Mouse (Mus musculus) lung, postnatal 10 days (tissue): Measurements from ENCODE around the gene Rps6ka3.

Source experiments
- DNase-seq: peaks from one replicate; pipeline ENCODE4 v3.0.0; 2021

Rps6ka3 gene

GRCm38 (mm10) chrX:159210007-159210406, at the start of gene Rps6ka3:
TSS of gene Rps6ka3 (plus strand) at chrX:159210307.
- no peak for DNase-seq

- no peak for DNase-seq
These were observed 40.9 kb upstream of the Rps6ka3 start for GRCm38 (mm10) chrX:159169200-159169599.

- no peak for DNase-seq
These were observed 38.5 kb upstream of the Rps6ka3 start for GRCm38 (mm10) chrX:159171579-159171978.

GRCm38 (mm10) chrX:159191581-159191980, 18.5 kb upstream of the Rps6ka3 start:
- no peak for DNase-seq

GRCm38 (mm10) chrX:159199495-159199894, 10.6 kb upstream of the Rps6ka3 start:
- peak; percentile 1 for DNase-seq

- DNase-seq = peak; percentile 5
These were observed 10.0 kb upstream of the Rps6ka3 start for GRCm38 (mm10) chrX:159200101-159200500.

- DNase-seq = no peak
These were observed 931 bp downstream of the Rps6ka3 start for GRCm38 (mm10) chrX:159210892-159211583.

GRCm38 (mm10) chrX:159215253-159215652, 5.1 kb downstream of the Rps6ka3 start:
- DNase-seq = no peak

- DNase-seq = no peak
These were observed 12.4 kb downstream of the Rps6ka3 start for GRCm38 (mm10) chrX:159222474-159222873.

GRCm38 (mm10) chrX:159237275-159237674, 27.2 kb downstream of the Rps6ka3 start:
- DNase-seq = no peak

- DNase-seq = peak; percentile 58
These were observed 44.1 kb downstream of the Rps6ka3 start for GRCm38 (mm10) chrX:159254001-159254884.

GRCm38 (mm10) chrX:159255123-159255978, 45.2 kb downstream of the Rps6ka3 start:
- DNase-seq = peak; percentile 92

- no peak for DNase-seq
These were observed 46.1 kb downstream of the Rps6ka3 start for GRCm38 (mm10) chrX:159256040-159256852.

GRCm38 (mm10) chrX:159256921-159257421, 46.9 kb downstream of the Rps6ka3 start:
- DNase-seq = peak; percentile 58

- DNase-seq = peak; percentile 16
These were observed 54.6 kb downstream of the Rps6ka3 start for GRCm38 (mm10) chrX:159264681-159265080.

GRCm38 (mm10) chrX:159269072-159269471, 59.0 kb downstream of the Rps6ka3 start:
- DNase-seq = peak; percentile 53

GRCm38 (mm10) chrX:159286765-159287164, 76.7 kb downstream of the Rps6ka3 start:
- DNase-seq = peak; percentile 6

GRCm38 (mm10) chrX:159295879-159296278, 85.8 kb downstream of the Rps6ka3 start:
- no peak for DNase-seq

GRCm38 (mm10) chrX:159302349-159303311, 92.5 kb downstream of the Rps6ka3 start:
- peak; percentile 2 for DNase-seq

- DNase-seq = no peak
These were observed 105.2 kb downstream of the Rps6ka3 start for GRCm38 (mm10) chrX:159315293-159315692.

GRCm38 (mm10) chrX:159321342-159321741, 111.2 kb downstream of the Rps6ka3 start:
- DNase-seq = peak; percentile 71
